Mouse (Mus musculus): Measurements from ENCODE around the gene Cnmd. TPM values are rescaled to one million over a fixed set of nuclear protein-coding genes. Genes with fewer than 3 reads are reported as not detected.

Gene Cnmd
- total and polyA plus RNA-seq, 3 experiments: not detected

DNA sequence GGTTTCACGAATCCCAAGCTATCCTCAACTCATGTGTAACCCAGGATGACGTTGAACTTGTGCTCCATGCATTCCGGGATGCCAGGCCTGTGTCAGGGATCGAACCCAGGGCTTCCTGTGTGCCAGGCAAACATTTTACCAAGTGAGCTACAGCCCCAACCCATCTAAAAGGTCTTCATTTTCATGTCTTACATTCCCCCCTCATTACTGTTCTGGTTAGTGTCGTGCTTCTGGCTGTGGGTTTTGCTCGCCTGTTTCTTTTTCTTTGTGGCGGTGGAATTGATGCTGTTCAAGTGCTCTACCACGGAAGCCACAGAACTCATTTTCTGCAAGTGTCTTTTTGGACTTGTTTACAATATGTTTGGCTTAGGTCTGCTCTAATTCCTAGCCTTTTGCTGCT, 71.1 kb downstream of the Cnmd start:
- TF ChIP-seq ZKSCAN1 (IDR thresholded peaks at IDR 0.05; ENCODE audit: borderline replicate concordance, low read depth, low read length) (no peak), RCOR1 (conservative IDR thresholded peaks at IDR 0.05; ENCODE audit: low read depth, low read length) (no peak), USF1 (IDR thresholded peaks at IDR 0.05; ENCODE audit: low read depth, low read length) (no peak), ZNF384 (IDR thresholded peaks at IDR 0.05; ENCODE audit: low read depth, low read length) (no peak), ETS1 (conservative IDR thresholded peaks at IDR 0.05; ENCODE audit: low read depth, low read length) (no peak), USF2 (conservative IDR thresholded peaks at IDR 0.05; ENCODE audit: low read depth, low read length) (no peak), JUND (conservative IDR thresholded peaks at IDR 0.05; ENCODE audit: low read depth, low read length) (no peak), TBP (conservative IDR thresholded peaks at IDR 0.05; ENCODE audit: low read depth, low read length) (no peak), NRF1 (IDR thresholded peaks at IDR 0.05; ENCODE audit: low read depth, low read length) (no peak), JUN (IDR thresholded peaks at IDR 0.05; ENCODE audit: insufficient read depth, low read depth, low read length) (no peak), ZMIZ1 (IDR thresholded peaks at IDR 0.05; ENCODE audit: low read depth, low read length) (no peak)
- no peaks in the 10 kb centered on the region for H3K9me3 ChIP-seq (replicated peaks; ENCODE audit: low read length)
- H3K27me3 ChIP-seq (replicated peaks): no peaks in the 10 kb centered on the region
- H3K9ac ChIP-seq (ENCODE audit: insufficient read depth, low read depth): no peak overlapping the region
- DNase-seq (ENCODE audit: extremely low read depth): no peak
- no peak overlapping the region for H3K4me3 ChIP-seq (replicated peaks in 1 of 3; ENCODE audit: low read depth in 2 of 3, low read length in 2 of 3, poor library complexity in 1 of 3)
- peaks cover 4 to 42% of the 10 kb centered on the region in 2 experiments; a peak in 3 of 4 replicates for H3K4me1 ChIP-seq (ENCODE audit: control insufficient read depth in 1 of 2, insufficient read depth in 2 of 2)
- in situ Hi-C loops (cut with MboI; ENCODE audit: low pct_ligation_motif_present, low pct_unique_long_range_greater_than_20kb, low sequenced_read_pairs): no loop called here
- peaks cover 20 to 42% of the 10 kb centered on the region in 2 experiments for H3K36me3 ChIP-seq (replicated peaks in 1 of 2; ENCODE audit: control insufficient read depth in 1 of 2, insufficient read depth in 1 of 2, low read length in 1 of 2)
- H3K79me2 ChIP-seq (replicated peaks; ENCODE audit: control insufficient read depth, extremely low read depth, insufficient read depth, poor library complexity, severe bottlenecking): peaks cover 53% of the 10 kb centered on the region
- no peak overlapping the region for H3K27ac ChIP-seq (ENCODE audit: insufficient read depth, low read depth)
- H3K4me2 ChIP-seq (ENCODE audit: insufficient read depth, low read depth, poor library complexity, severe bottlenecking): no peak overlapping the region
- dilution Hi-C loops (cut with MboI; ENCODE audit: extremely low pct_ligation_motif_present, extremely low pct_unique_long_range_greater_than_20kb, low sequenced_read_pairs): no loop called here

DNA sequence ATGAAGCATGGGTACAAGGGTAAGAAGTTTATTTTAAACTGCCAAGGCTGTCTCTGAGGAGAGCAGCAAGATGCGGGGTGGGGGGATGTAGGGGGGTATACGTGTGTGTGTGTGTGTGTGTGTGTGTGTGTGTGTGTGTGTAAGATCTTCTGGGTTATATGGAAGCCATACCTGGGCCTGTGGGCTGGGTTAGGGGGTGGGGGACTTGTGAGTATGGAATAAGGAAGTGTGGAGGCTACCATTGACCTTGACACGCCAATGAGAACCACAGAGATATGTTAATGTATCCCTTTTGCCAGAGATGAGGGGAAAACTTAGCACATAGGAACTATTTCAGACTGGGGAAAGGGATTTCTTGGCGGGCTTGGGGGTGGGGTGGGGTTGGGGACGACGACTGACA, 72.6 kb downstream of the Cnmd start:
- no peaks in the 10 kb centered on the region for H3K9me3 ChIP-seq (replicated peaks; ENCODE audit: low read length)
- TF ChIP-seq ZMIZ1 (IDR thresholded peaks at IDR 0.05; ENCODE audit: low read depth, low read length) (no peak), SMC3 (IDR thresholded peaks at IDR 0.05; ENCODE audit: low read depth, low read length) (no peak), MXI1 (IDR thresholded peaks at IDR 0.05; ENCODE audit: low read depth, low read length) (no peak), JUN (IDR thresholded peaks at IDR 0.05; ENCODE audit: insufficient read depth, low read depth, low read length) (no peak), CHD1 (IDR thresholded peaks at IDR 0.05; ENCODE audit: low read depth, low read length) (no peak), NELFE (IDR thresholded peaks at IDR 0.05; ENCODE audit: low read depth, low read length) (no peak)
- H3K27me3 ChIP-seq (replicated peaks): no peaks in the 10 kb centered on the region
- H3K27ac ChIP-seq (ENCODE audit: insufficient read depth, low read depth): no peak overlapping the region
- H3K36me3 ChIP-seq (replicated peaks in 1 of 2; ENCODE audit: control insufficient read depth in 1 of 2, insufficient read depth in 1 of 2, low read length in 1 of 2): peaks cover 11 to 29% of the 10 kb centered on the region in 2 experiments
- DNase-seq (ENCODE audit: extremely low read depth): no peak
- H3K9ac ChIP-seq (ENCODE audit: insufficient read depth, low read depth): no peak overlapping the region
- no peak overlapping the region for H3K4me2 ChIP-seq (ENCODE audit: insufficient read depth, low read depth, poor library complexity, severe bottlenecking)
- H3K4me3 ChIP-seq (replicated peaks in 1 of 3; ENCODE audit: low read depth in 2 of 3, low read length in 2 of 3, poor library complexity in 1 of 3): no peak overlapping the region
- H3K79me2 ChIP-seq (replicated peaks; ENCODE audit: control insufficient read depth, extremely low read depth, insufficient read depth, poor library complexity, severe bottlenecking): peaks cover 50% of the 10 kb centered on the region
- in situ Hi-C loops (cut with MboI; ENCODE audit: low pct_ligation_motif_present, low pct_unique_long_range_greater_than_20kb, low sequenced_read_pairs): no loop called here
- H3K4me1 ChIP-seq (ENCODE audit: control insufficient read depth in 1 of 2, insufficient read depth in 2 of 2): peaks cover 4 to 42% of the 10 kb centered on the region in 2 experiments; a peak in 3 of 4 replicates
- dilution Hi-C loops (cut with MboI; ENCODE audit: extremely low pct_ligation_motif_present, extremely low pct_unique_long_range_greater_than_20kb, low sequenced_read_pairs): no loop called here
